Mouse (Mus musculus) CH12.LX (cell line): ENCODE results near the gene Tns3. TPM values are rescaled to one million over a fixed set of nuclear protein-coding genes. Genes with fewer than 3 reads are reported as not detected.

ENCODE experiments used
- DNase-seq: peaks from one replicate; pipeline ENCODE4 v3.0.0-alpha.2; 2013; ENCODE audit errors: extremely low read depth
- H3K27ac ChIP-seq: 2 replicates; pipeline ENCODE4 v1.5.1; 2012; ENCODE audit warnings: low read depth, mild to moderate bottlenecking, control low read depth, moderate library complexity; ENCODE audit not compliant: insufficient read depth
- H3K27me3 ChIP-seq: replicated peaks from 2 replicates; pipeline ENCODE3; 2012; ENCODE audit warnings: inconsistent platforms
- H3K36me3 ChIP-seq, 2 experiments: replicated peaks in 1 of 2; 2 replicates each; pipeline versions ENCODE3 to v1.6.1; 2012; ENCODE audit warnings: inconsistent platforms in 1 of 2, low read length in 1 of 2, mild to moderate bottlenecking in 1 of 2, mixed read lengths in 1 of 2, moderate library complexity in 1 of 2; ENCODE audit not compliant: control insufficient read depth in 1 of 2, insufficient read depth in 1 of 2
- H3K4me1 ChIP-seq, 2 experiments: 2 replicates each; pipeline ENCODE4 v1.6.1; 2012; ENCODE audit warnings: inconsistent platforms in 1 of 2, moderate library complexity in 1 of 2; ENCODE audit not compliant: insufficient read depth in 2 of 2, control insufficient read depth in 1 of 2
- H3K4me2 ChIP-seq: 2 replicates; pipeline ENCODE4 v1.6.1; 2012; ENCODE audit warnings: low read depth, mild to moderate bottlenecking, control low read depth; ENCODE audit not compliant: poor library complexity, insufficient read depth, severe bottlenecking
- H3K4me3 ChIP-seq, 3 experiments: fragments of 150-350 bp in 1 of 3; sonication (generic) in 1 of 3; replicated peaks in 1 of 3; 2 replicates each; pipeline versions ENCODE3 to v1.5.1; 2011 to 2012; ENCODE audit warnings: low read depth in 2 of 3, low read length in 2 of 3, mild to moderate bottlenecking in 2 of 3, moderate library complexity in 2 of 3, control low read depth in 1 of 3, improper control_type of control experiment in 1 of 3, inconsistent platforms in 1 of 3, mixed read lengths in 1 of 3; ENCODE audit not compliant: poor library complexity in 1 of 3
- H3K79me2 ChIP-seq: replicated peaks from 2 replicates; pipeline ENCODE4 v1.6.1; 2012; ENCODE audit warnings: mild to moderate bottlenecking, moderate library complexity; ENCODE audit not compliant: control insufficient read depth, poor library complexity, insufficient read depth, severe bottlenecking; ENCODE audit errors: extremely low read depth
- H3K9ac ChIP-seq: 2 replicates; pipeline ENCODE4 v1.6.1; 2012; ENCODE audit warnings: low read depth, mild to moderate bottlenecking, control low read depth, moderate library complexity; ENCODE audit not compliant: insufficient read depth
- H3K9me3 ChIP-seq: replicated peaks from 2 replicates; pipeline ENCODE3; 2012; ENCODE audit warnings: low read length, inconsistent platforms, mixed read lengths
- CHD1 ChIP-seq: IDR thresholded peaks from 2 replicates; pipeline ENCODE4 v1.6.1; 2012; ENCODE audit warnings: low read depth, low read length, improper control_type of control experiment, inconsistent platforms
- CHD2 ChIP-seq: IDR thresholded peaks from 2 replicates; pipeline ENCODE4 v1.6.1; 2011; ENCODE audit warnings: low read length, improper control_type of control experiment
- ELF1 ChIP-seq: IDR thresholded peaks from 2 replicates; pipeline ENCODE4 v1.6.1; 2014; ENCODE audit warnings: low read depth, mild to moderate bottlenecking, inconsistent platforms, low read length, improper control_type of control experiment
- EP300 ChIP-seq: IDR thresholded peaks from 2 replicates; pipeline ENCODE4 v1.6.1; 2011; ENCODE audit warnings: low read length, improper control_type of control experiment
- HCFC1 ChIP-seq: IDR thresholded peaks from 2 replicates; pipeline ENCODE4 v1.6.1; 2012; ENCODE audit warnings: low read depth, mild to moderate bottlenecking, inconsistent platforms, low read length, improper control_type of control experiment
- JUN ChIP-seq: IDR thresholded peaks from 2 replicates; pipeline ENCODE4 v1.6.1; 2011; ENCODE audit warnings: low read depth, mild to moderate bottlenecking, low read length, improper control_type of control experiment, moderate library complexity; ENCODE audit not compliant: insufficient read depth
- JUND ChIP-seq: conservative IDR thresholded peaks from 2 replicates; pipeline ENCODE4 v1.6.1; 2011; ENCODE audit warnings: low read depth, low read length, improper control_type of control experiment
- MAFK ChIP-seq: IDR thresholded peaks from 2 replicates; pipeline ENCODE4 v1.6.1; 2011; ENCODE audit warnings: low read length, improper control_type of control experiment; ENCODE audit not compliant: insufficient replicate concordance
- MAZ ChIP-seq: IDR thresholded peaks from 2 replicates; pipeline ENCODE4 v1.6.1; 2012; ENCODE audit warnings: low read depth, mild to moderate bottlenecking, inconsistent platforms, low read length, improper control_type of control experiment, moderate library complexity
- MEF2A ChIP-seq: IDR thresholded peaks from 2 replicates; pipeline ENCODE4 v1.6.1; 2014; ENCODE audit warnings: low read depth, mild to moderate bottlenecking, inconsistent platforms, low read length, improper control_type of control experiment, borderline replicate concordance
- MYC ChIP-seq: IDR thresholded peaks from 2 replicates; pipeline ENCODE4 v1.6.1; 2011; ENCODE audit warnings: low read depth, mild to moderate bottlenecking, improper control_type of control experiment, low read length
- NRF1 ChIP-seq: IDR thresholded peaks from 2 replicates; pipeline ENCODE4 v1.6.1; 2014; ENCODE audit warnings: low read depth, mild to moderate bottlenecking, inconsistent platforms, low read length, improper control_type of control experiment, moderate library complexity
- PAX5 ChIP-seq: IDR thresholded peaks from 2 replicates; pipeline ENCODE4 v1.6.1; 2012; ENCODE audit warnings: low read length, inconsistent platforms, mixed read lengths
- POLR2A ChIP-seq: IDR thresholded peaks from 2 replicates; pipeline ENCODE4 v1.6.1; 2011; ENCODE audit warnings: low read depth, mild to moderate bottlenecking, improper control_type of control experiment, low read length
- RCOR1 ChIP-seq: conservative IDR thresholded peaks from 2 replicates; pipeline ENCODE4 v1.6.1; 2012; ENCODE audit warnings: low read depth, mild to moderate bottlenecking, inconsistent platforms, low read length, improper control_type of control experiment
- SMC3 ChIP-seq: IDR thresholded peaks from 2 replicates; pipeline ENCODE4 v1.6.1; 2011; ENCODE audit warnings: low read depth, low read length, improper control_type of control experiment
- UBTF ChIP-seq: IDR thresholded peaks from 2 replicates; pipeline ENCODE4 v1.6.1; 2012; ENCODE audit warnings: low read depth, mild to moderate bottlenecking, inconsistent platforms, low read length, improper control_type of control experiment, moderate library complexity
- ZC3H11A ChIP-seq: IDR thresholded peaks from 2 replicates; pipeline ENCODE4 v1.6.1; 2012; ENCODE audit warnings: low read depth, mild to moderate bottlenecking, inconsistent platforms, low read length, improper control_type of control experiment
- ZMIZ1 ChIP-seq: IDR thresholded peaks from 2 replicates; pipeline ENCODE4 v1.6.1; 2012; ENCODE audit warnings: low read depth, mild to moderate bottlenecking, inconsistent platforms, low read length, improper control_type of control experiment
- dilution Hi-C: fragments of 300-500 bp; cut with MboI; formaldehyde crosslinking; loops from 2 replicates; pipeline ENCODE4 v1.14.3; 2020; ENCODE audit warnings: low sequenced_read_pairs; ENCODE audit not compliant: extremely low pct_unique_long_range_greater_than_20kb, extremely low pct_ligation_motif_present
- in situ Hi-C: fragments of 300-500 bp; cut with MboI; formaldehyde crosslinking; loops from 3 replicates; pipeline ENCODE4 v1.14.3; 2019; ENCODE audit warnings: low sequenced_read_pairs, low pct_ligation_motif_present, low pct_unique_long_range_greater_than_20kb, mixed read lengths
- polyA plus RNA-seq: library from polyadenylated mRNA; unstranded; fragments of >175 nt; gene quantifications from 2 replicates; pipeline ENCODE4 v1.2.1, GENCODE M21; 2012; ENCODE audit warnings: low read depth; ENCODE audit not compliant: insufficient read length
- total RNA-seq, 2 experiments: library from RNA; depleted of rRNA; stranded (reverse); fragments of 300-350 nt in 1 of 2; fragments of >200 nt in 1 of 2; gene quantifications; 2 replicates each; pipeline ENCODE4 v1.2.3; 2012 to 2014

Gene Tns3
- total and polyA plus RNA-seq, 3 experiments = 0.03 to 1.3 (median 0.33) TPM

GRCm38 (mm10) chr11:8701845-8702531 lies 37.7 kb upstream of the Tns3 start:
- Histone ChIP-seq H3K4me2 (no peak overlapping the region), H3K4me1 (peaks cover 2 to 13% of the 10 kb centered on the region in 2 experiments; a peak in 3 of 4 replicates), H3K9ac (no peak overlapping the region), H3K79me2 (no peaks in the 10 kb centered on the region), H3K36me3 (no peaks in the 10 kb centered on the region), H3K4me3 (no peak overlapping the region), H3K27ac (no peak overlapping the region), H3K27me3 (peaks cover 34% of the 10 kb centered on the region), H3K9me3 (no peaks in the 10 kb centered on the region)
- TF ChIP-seq ZMIZ1 = no peak
- TF ChIP-seq RCOR1 = no peak
- no peak for TF ChIP-seq ELF1
- TF ChIP-seq MEF2A = no peak
- no peak for TF ChIP-seq UBTF
- TF ChIP-seq MAZ = no peak
- TF ChIP-seq JUN = no peak
- no peak for TF ChIP-seq CHD1
- TF ChIP-seq MYC = no peak
- TF ChIP-seq HCFC1 = no peak
- no peak for TF ChIP-seq PAX5
- no peak for TF ChIP-seq ZC3H11A
- TF ChIP-seq MAFK = no peak
- no peak for TF ChIP-seq CHD2
- TF ChIP-seq JUND = no peak
- TF ChIP-seq EP300 = no peak
- TF ChIP-seq NRF1 = no peak
- no peak for TF ChIP-seq POLR2A
- dilution Hi-C loops = no loop called here
- no peak for DNase-seq
- in situ Hi-C loops = no loop called here

DNA sequence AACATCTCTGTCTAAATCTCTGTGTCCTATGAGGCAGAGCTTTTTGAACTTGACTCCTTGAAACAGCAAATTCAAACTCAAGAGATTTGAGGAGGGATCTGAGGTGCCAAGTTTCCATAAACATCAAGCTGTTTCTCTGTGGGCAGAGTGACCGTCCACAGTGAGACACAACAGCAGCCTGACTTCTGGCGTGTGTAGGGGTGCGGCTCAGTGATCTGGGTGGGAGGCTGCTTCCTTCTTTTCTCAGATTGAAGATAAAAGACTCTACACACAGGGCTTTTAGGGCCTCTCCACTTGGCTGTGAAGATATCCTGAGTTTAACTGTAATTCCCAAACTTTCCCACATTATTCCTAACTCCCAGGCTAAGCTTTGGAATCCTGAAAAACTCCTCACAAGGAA lies 37.1 kb upstream of the Tns3 start:
- TF ChIP-seq ELF1 (no peak), EP300 (no peak), SMC3 (no peak)
- Histone ChIP-seq H3K9me3 (no peaks in the 10 kb centered on the region), H3K79me2 (no peaks in the 10 kb centered on the region), H3K27me3 (peaks cover 38% of the 10 kb centered on the region), H3K9ac (no peak overlapping the region), H3K4me1 (peaks cover 2 to 13% of the 10 kb centered on the region in 2 experiments; a peak in 3 of 4 replicates), H3K4me3 (no peak overlapping the region), H3K27ac (no peak overlapping the region), H3K4me2 (no peak overlapping the region), H3K36me3 (no peaks in the 10 kb centered on the region)
- in situ Hi-C loops = no loop called here
- no peak for DNase-seq
- dilution Hi-C loops = no loop called here
